Mouse (Mus musculus) cerebellum, adult 2 months (tissue): ENCODE results near the gene Cep128.

Experiments used
- CTCF ChIP-seq: fragments of 200-500 bp; IDR thresholded peaks from 2 replicates; pipeline ENCODE4 v1.5.1; 2011; ENCODE audit warnings: low read depth, mild to moderate bottlenecking, control low read depth, low read length, moderate library complexity, borderline replicate concordance; ENCODE audit not compliant: insufficient read depth
- POLR2A ChIP-seq: fragments of 200-500 bp; IDR thresholded peaks from 2 replicates; pipeline ENCODE4 v1.6.1; 2011; ENCODE audit warnings: low read length, control low read depth, borderline replicate concordance; ENCODE audit not compliant: insufficient read depth

DNA sequence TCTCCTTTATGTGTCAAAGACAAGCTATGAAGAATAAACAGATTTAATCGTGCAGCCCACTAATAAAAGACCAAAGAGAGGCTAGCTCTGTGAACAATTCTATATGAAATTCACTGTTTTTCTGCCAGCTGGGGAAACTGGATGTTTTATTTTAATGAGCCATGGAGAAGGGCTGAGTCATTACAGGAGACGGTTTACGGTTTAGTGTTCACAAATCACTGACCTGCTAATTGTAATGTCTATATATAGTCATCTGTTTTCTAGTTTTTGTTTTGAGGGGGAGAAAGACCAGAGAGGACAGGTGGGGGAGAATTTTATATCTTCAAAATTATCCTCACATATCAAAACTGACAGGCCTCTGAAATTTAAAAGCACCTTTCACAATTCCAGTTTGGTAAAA, 212.6 kb downstream of the Cep128 start:
- no peak for TF ChIP-seq CTCF
- no peak for TF ChIP-seq POLR2A
